Mouse (Mus musculus) heart, embryonic 16.5 days (tissue): ENCODE results near the gene Zcchc3. TPM values are rescaled to one million over a fixed set of nuclear protein-coding genes. Genes with fewer than 3 reads are reported as not detected.

Experiments used
- ATAC-seq: fragments of 200-750 bp; cut with Nextera tagmentation; replicated peaks from 2 replicates; pipeline ENCODE4 v1.8.0; 2017; ENCODE audit warnings: moderate number of reproducible peaks; ENCODE audit not compliant: insufficient read depth, low FRiP score; ENCODE audit errors: extremely low read depth
- H3K27ac ChIP-seq: fragments of 300-500 bp; sonication (generic); 2 replicates; pipeline ENCODE4 v1.5.1; 2014; ENCODE audit warnings: mild to moderate bottlenecking, low read length, control low read depth, moderate library complexity
- H3K27me3 ChIP-seq: fragments of 300-500 bp; sonication (generic); 2 replicates; pipeline ENCODE4 v1.6.1; 2014; ENCODE audit warnings: low read length, mixed read lengths; ENCODE audit not compliant: control insufficient read depth, insufficient read depth
- H3K36me3 ChIP-seq: fragments of 300-500 bp; sonication (generic); 2 replicates; pipeline ENCODE4 v1.6.1; 2014; ENCODE audit not compliant: control insufficient read depth, insufficient read depth
- H3K4me1 ChIP-seq: fragments of 300-500 bp; sonication (generic); 2 replicates; pipeline ENCODE4 v1.6.1; 2014; ENCODE audit warnings: low read length, mixed read lengths; ENCODE audit not compliant: control insufficient read depth, insufficient read depth
- H3K4me2 ChIP-seq: fragments of 300-500 bp; sonication (generic); 2 replicates; pipeline ENCODE4 v1.6.1; 2014; ENCODE audit warnings: low read depth, mild to moderate bottlenecking, control low read depth, low read length
- H3K4me3 ChIP-seq: fragments of 300-500 bp; sonication (generic); 2 replicates; pipeline ENCODE4 v1.5.1; 2014; ENCODE audit warnings: mild to moderate bottlenecking, control low read depth, low read length
- H3K9ac ChIP-seq: fragments of 300-500 bp; sonication (generic); 2 replicates; pipeline ENCODE4 v1.6.1; 2014; ENCODE audit warnings: low read length, control low read depth
- H3K9me3 ChIP-seq: fragments of 300-500 bp; sonication (generic); replicated peaks from 2 replicates; pipeline ENCODE4 v1.6.1; 2016; ENCODE audit warnings: low read length; ENCODE audit not compliant: control insufficient read depth
- WGBS: fragments of 180-500 bp; shearing (Covaris S2); extraction: QIAGEN DNeasy Blood & Tissue Kit; methylation state at CpG from one replicate; pipeline ENCODE4 v1.1.7; 2014; 5-methylcytosine and 5-hydroxymethylcytosine counted together
- polyA plus RNA-seq: library from polyadenylated mRNA; unstranded; fragments of >200 nt; fragmentation: Nextera tagmentation; extraction: Ambion mirVana; gene quantifications from 2 replicates; pipeline ENCODE4 v1.2.1, GENCODE M21; 2015

The Zcchc3 gene
- polyA plus RNA-seq, 1 experiment from 2014 or later: 24.3 TPM

DNA sequence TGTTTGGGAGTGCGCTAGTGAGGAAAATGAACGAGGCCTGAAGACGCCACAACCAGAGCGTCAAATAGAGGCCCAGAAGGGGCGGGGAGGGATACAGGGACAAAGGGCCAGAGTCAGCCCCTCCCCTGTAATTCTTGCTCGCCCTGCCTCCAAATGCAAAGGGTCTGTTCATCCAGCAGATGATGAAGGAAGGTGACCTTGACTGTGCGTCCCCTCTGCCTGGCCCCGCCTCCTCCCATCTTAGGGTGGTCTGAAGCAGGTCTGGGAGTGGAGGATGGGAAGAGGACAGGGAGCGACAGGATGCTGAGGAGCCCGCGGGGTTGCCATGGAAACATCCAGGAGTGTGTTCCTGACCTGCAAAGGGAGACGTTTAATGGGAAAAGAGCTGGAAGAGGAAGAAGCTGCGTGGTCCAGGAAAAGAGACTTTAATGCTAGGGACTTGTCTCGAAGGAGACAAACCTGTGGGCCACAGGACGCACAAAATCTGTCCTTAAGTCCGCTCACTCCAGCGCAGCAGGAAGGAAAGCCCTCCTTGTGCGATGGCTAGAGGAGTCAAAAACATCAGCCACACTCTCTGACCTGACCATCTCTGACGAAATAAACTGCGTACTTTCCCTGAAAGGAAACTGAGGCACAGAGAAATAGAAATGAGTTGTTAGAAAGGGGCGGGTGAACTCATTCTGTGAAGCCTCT is 39.0 kb downstream of the Zcchc3 start:
- peak overlapping the region; percentile 9 for H3K4me2 ChIP-seq
- H3K4me1 ChIP-seq: peaks cover 7% of the 10 kb centered on the region
- peak overlapping the region; percentile 19; the same call in 1 of the 2 replicates for H3K9ac ChIP-seq
- 8% methylated on average over 21 of the region's 21 CpGs for WGBS
- H3K9me3 ChIP-seq: no peaks in the 10 kb centered on the region
- H3K27ac ChIP-seq: no peak overlapping the region
- no peak overlapping the region for H3K4me3 ChIP-seq
- ATAC-seq: no peak
- H3K36me3 ChIP-seq: no peaks in the 10 kb centered on the region
- H3K27me3 ChIP-seq: peaks cover 13% of the 10 kb centered on the region

DNA sequence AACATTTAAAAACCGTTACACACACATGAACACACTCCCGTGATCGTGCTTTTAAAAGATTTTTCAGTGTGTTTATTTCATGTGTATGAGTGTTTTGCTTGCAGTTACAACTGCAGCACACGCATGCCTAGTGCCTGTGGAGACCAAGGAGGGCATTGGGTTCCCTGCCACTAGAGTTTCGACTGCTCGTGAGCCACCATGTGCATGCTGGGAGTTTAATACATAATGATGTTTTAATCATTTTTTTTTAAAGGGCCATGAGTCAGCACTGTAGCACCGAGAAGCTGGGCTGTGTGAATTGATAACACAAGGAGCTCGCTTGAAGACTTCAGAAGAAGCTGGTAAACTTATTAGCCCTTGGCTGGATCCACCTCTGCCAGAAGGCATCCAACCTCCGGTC is 41.3 kb downstream of the Zcchc3 start:
- ATAC-seq: no peak
- Histone ChIP-seq H3K27me3 (peaks cover 13% of the 10 kb centered on the region), H3K4me2 (no peak overlapping the region), H3K4me1 (peaks cover 6% of the 10 kb centered on the region), H3K9ac (no peak overlapping the region), H3K27ac (no peak overlapping the region), H3K9me3 (no peaks in the 10 kb centered on the region), H3K36me3 (no peaks in the 10 kb centered on the region), H3K4me3 (no peak overlapping the region)
- WGBS: 79% methylated on average over 9 of the region's 9 CpGs

DNA sequence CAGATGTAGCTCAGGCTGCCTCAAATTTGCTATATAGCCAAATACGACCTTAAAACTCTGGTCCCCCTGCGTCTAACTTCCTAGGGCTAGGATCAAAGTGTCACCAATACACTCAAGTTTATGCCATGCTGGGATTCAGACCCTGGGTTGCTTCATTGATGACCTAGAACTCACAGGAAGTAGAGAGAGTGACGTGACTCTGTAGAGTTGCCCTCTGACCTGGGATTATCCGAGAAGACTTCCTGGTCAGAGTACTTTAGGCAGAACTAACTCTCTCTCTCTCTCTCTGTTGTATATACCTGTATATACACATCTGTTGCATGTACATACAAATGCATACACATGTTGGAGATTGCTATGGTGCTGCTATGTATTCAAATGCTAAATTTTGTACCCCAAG is 42.2 kb downstream of the Zcchc3 start:
- 65% methylated on average over 4 of the region's 4 CpGs for WGBS
- no peaks in the 10 kb centered on the region for H3K36me3 ChIP-seq
- no peak overlapping the region for H3K4me3 ChIP-seq
- H3K27me3 ChIP-seq: peaks cover 13% of the 10 kb centered on the region
- H3K27ac ChIP-seq: no peak overlapping the region
- peaks cover 6% of the 10 kb centered on the region for H3K4me1 ChIP-seq
- no peak overlapping the region for H3K4me2 ChIP-seq
- no peak for ATAC-seq
- H3K9me3 ChIP-seq: no peaks in the 10 kb centered on the region
- H3K9ac ChIP-seq: no peak overlapping the region

DNA sequence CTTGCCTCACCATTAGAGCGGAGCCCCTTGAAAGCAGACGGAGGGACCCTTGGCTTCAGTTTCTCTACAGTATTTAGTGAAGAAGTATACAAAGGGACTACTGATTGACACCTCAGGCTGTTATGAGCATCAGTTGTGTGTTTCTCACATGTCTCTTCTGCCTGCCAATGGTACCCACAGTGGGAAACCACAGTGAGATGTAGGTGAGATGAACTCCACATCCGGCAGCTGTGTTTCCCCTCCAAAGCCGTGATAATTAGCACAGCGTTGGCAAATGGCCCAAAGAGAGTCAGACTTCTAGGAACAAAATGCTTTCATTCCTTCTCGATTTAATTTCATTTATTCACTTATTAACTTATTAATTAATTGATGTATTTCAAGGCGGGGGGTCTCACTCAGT is 42.7 kb downstream of the Zcchc3 start:
- whole genome bisulfite sequencing: 71% methylated on average over 7 of the region's 7 CpGs
- Histone ChIP-seq H3K4me2 (no peak overlapping the region), H3K9me3 (no peaks in the 10 kb centered on the region), H3K9ac (no peak overlapping the region), H3K27ac (no peak overlapping the region), H3K4me1 (peaks cover 6% of the 10 kb centered on the region), H3K27me3 (peaks cover 13% of the 10 kb centered on the region), H3K36me3 (no peaks in the 10 kb centered on the region), H3K4me3 (no peak overlapping the region)
- ATAC-seq: no peak

DNA sequence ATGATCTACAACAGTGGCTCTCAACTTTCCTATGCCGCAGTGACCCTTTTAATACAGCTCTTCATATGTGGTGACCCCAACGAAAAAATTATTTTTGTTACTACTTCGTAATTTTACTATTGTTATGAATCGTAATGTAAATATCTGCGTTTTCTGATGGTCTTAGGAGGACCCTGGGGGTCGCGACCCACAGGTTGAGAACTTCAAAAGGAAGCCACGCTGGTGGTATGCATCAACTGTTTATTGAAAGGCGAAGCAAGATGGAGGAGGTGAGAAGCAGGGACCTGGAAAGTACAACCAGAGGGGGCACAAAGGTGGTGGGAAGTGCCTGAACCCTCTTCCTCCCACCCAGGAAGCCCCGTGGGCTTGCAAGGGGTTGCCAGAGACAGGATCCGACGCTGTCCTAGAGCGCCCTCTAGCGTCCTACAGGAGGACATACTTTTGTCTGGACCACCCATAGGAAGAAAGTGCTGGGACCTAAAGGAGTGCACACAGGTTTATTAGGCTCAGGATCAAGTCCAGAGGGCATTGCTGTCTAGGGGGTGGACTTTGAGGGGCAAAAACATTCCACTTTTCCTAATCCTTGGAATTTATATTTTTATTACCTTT is 46.2 kb downstream of the Zcchc3 start:
- Histone ChIP-seq H3K27ac (no peak overlapping the region), H3K9me3 (no peaks in the 10 kb centered on the region), H3K4me3 (no peak overlapping the region), H3K9ac (no peak overlapping the region), H3K36me3 (no peaks in the 10 kb centered on the region), H3K27me3 (no peaks in the 10 kb centered on the region), H3K4me1 (peaks cover 4% of the 10 kb centered on the region), H3K4me2 (peak overlapping the region; percentile 24; the same call in 1 of the 2 replicates)
- WGBS: 27% methylated on average over 14 of the region's 14 CpGs
- ATAC-seq: peak; percentile 29; the same call in 1 of the 2 replicates

DNA sequence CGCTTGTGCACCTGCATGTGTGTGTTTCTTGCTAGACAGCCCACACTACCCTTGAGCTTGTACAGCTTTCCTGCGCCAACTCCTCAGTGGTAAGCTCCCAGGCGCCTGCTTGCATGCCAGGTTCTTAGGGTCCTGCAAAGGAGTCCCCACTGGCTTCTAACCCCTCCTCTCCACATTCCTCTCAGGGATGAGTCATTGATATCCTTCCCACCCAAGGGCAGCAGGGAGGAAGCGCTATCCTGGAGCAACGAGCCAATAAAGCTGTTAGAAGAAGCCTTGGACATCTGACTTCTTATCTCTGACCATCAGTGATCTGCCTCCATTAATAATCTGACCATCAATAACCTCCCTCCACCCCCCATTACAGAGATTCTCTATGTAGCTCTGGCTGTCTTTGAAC is 46.9 kb downstream of the Zcchc3 start:
- no peak overlapping the region for H3K4me3 ChIP-seq
- H3K9me3 ChIP-seq: no peaks in the 10 kb centered on the region
- ATAC-seq: no peak
- 64% methylated on average over 5 of the region's 5 CpGs for WGBS
- no peaks in the 10 kb centered on the region for H3K27me3 ChIP-seq
- H3K4me1 ChIP-seq: peaks cover 7% of the 10 kb centered on the region
- H3K4me2 ChIP-seq: no peak overlapping the region
- no peak overlapping the region for H3K9ac ChIP-seq
- no peaks in the 10 kb centered on the region for H3K36me3 ChIP-seq
- H3K27ac ChIP-seq: no peak overlapping the region

DNA sequence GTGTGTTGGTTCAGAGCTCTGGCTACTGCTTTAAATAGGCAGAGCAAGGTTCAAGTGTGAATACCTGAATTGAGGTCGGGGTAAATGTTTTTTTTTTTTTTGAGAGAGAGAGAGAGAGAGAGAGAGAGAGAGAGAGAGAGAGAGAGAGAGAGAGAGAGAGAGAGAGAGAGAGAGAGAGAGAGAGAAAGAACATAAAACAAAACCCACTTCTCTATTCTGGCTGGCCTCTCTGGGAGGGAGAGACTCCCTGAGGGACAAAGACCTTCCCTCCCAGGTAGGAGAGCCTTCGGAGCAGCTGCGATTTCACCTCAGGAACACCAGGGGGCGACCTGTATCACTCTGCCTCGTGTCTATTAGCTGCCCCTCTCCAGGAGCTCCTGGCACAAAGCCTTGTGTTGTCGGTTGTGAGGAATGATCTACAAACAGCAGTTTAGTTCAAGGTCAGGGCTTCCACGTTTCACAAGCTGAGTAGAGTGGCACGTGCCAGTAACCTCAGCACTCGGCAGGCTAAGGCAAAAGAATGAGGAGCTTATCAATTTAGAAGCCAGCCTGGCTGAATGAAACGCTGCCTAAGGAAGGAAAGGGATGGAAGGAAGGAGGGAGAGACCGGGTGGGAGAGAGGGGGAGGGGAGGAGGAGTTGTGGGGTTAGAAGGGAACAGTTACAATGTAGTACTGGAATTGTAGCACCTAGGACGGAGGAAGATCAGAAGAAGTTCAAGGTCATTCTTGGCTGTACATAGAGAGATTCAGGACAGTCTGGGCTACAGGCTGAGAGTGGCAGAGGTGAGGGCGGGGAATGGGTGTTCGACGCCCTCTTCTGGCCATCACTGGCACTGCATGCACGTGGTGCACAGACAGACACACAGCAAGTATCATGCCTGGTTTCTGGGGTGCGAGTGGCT is 51.3 kb downstream of the Zcchc3 start:
- Histone ChIP-seq H3K9me3 (no peaks in the 10 kb centered on the region), H3K4me3 (peak overlapping the region; percentile 24; the same call in 1 of the 2 replicates), H3K27me3 (no peaks in the 10 kb centered on the region), H3K36me3 (no peaks in the 10 kb centered on the region), H3K4me2 (peak overlapping the region; percentile 53), H3K27ac (peak overlapping the region; percentile 88), H3K4me1 (peaks cover 22% of the 10 kb centered on the region), H3K9ac (peak overlapping the region; percentile 25)
- 8% methylated on average over 17 of the region's 17 CpGs for WGBS
- peak; percentile 79 for ATAC-seq
